Mouse (Mus musculus): ENCODE results near the gene Nwd2. TPM values are rescaled to one million over a fixed set of nuclear protein-coding genes. Genes with fewer than 3 reads are reported as not detected.

Gene Nwd2
- polyA plus RNA-seq, 1 experiment: not detected

DNA sequence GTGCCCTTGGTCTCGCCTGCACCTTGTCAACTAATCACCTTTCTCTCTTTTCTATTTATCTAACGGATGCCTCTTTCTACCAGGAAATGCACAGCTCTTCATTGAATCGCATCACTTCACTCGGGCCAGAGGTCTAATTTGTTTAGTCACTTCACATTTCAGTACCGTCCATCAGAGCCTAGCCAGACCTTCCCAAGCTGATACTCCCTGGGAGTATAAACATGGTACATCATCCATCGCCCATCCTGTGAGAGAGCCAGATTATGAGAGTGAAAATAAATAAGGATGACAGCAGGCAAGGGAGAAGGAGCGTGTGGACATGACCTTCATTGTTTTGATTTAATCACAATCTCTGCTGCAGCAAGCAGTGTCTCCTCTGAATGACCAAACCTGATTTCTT, 86.6 kb downstream of the Nwd2 start:
- Histone ChIP-seq H3K27ac (ENCODE audit: insufficient read depth, low read depth, low read length) (no peak overlapping the region), H3K4me1 (ENCODE audit: control insufficient read depth, insufficient read depth, low read length) (no peaks in the 10 kb centered on the region), H3K4me3 (ENCODE audit: insufficient read depth, low read depth, low read length) (no peak overlapping the region)
- WGBS: 88% methylated on average over 7 of the region's 7 CpGs
- TF ChIP-seq POLR2A (IDR thresholded peaks at IDR 0.05; ENCODE audit: insufficient read depth, low read depth, low read length): no peak

DNA sequence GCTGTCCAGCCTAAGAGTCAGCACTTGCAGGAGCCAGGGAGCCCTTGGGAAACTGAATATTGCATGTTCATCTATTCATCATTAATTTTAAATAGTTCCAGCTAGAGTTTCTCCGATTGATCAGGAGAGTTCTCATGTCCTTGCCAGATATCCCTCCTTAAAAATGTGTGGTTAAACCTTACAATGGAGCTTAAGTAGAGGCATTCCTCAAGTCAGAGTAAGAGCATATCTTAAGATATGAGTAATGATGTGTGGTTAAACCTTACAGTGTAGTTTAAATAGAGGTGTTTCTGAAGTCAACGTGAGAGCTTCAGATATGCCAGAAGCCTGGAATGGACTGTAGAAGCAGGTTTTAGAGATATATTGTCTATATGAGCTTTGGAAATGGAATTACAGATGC, 94.5 kb downstream of the Nwd2 start:
- TF ChIP-seq POLR2A (IDR thresholded peaks at IDR 0.05; ENCODE audit: insufficient read depth, low read depth, low read length) (no peak), CTCF (IDR thresholded peaks at IDR 0.05; ENCODE audit: insufficient read depth, low read depth, low read length) (no peak)
- Histone ChIP-seq H3K4me3 (ENCODE audit: insufficient read depth, low read depth, low read length) (no peak overlapping the region), H3K27ac (ENCODE audit: insufficient read depth, low read depth, low read length) (no peak overlapping the region), H3K4me1 (ENCODE audit: control insufficient read depth, insufficient read depth, low read length) (no peaks in the 10 kb centered on the region)
- 89% methylated on average over 2 of the region's 2 CpGs for WGBS

DNA sequence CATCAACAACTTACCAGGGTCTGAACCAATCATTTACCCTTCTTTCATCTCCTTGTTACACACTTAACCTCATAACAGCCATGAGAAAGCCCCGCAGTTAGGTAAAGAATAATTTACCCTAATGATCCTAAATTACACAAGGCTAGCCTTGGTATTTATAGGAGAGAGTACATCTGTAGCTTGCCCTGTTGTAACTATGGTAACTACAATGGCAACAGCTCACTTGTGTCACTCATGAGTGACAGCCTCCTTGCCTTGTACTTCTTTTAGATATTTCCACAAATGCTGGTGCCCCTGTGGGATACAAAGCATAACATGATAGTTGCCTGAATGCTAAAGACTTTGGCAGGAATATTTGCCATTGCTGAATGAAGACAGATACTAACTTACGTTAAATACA, 99.4 kb downstream of the Nwd2 start:
- Histone ChIP-seq H3K4me3 (ENCODE audit: insufficient read depth, low read depth, low read length) (no peak overlapping the region), H3K4me1 (ENCODE audit: control insufficient read depth, insufficient read depth, low read length) (no peaks in the 10 kb centered on the region), H3K27ac (ENCODE audit: insufficient read depth, low read depth, low read length) (no peak overlapping the region)
- 71% methylated on average over 2 of the region's 2 CpGs for WGBS
- TF ChIP-seq POLR2A (IDR thresholded peaks at IDR 0.05; ENCODE audit: insufficient read depth, low read depth, low read length) (no peak), CTCF (IDR thresholded peaks at IDR 0.05; ENCODE audit: insufficient read depth, low read depth, low read length) (no peak)

DNA sequence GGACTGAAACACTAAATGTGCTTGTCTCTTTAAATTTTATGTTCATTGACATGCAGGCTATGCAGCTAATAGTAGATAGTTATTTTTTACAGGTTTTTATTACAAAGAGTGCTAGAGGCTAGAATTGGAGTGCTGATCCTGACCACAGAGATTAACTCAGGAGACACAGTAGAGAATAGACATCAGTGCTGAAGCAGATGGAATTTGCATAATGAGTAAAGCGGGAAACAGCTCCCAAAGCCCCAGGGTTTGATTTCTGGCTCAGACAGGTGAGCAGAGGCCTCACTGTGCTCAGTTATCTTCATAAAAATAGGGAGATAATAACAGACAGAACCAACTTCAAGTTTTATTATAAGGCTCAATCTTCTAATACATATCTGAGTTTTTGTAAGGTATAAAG, 99.9 kb downstream of the Nwd2 start:
- Histone ChIP-seq H3K4me3 (ENCODE audit: insufficient read depth, low read depth, low read length) (no peak overlapping the region), H3K27ac (ENCODE audit: insufficient read depth, low read depth, low read length) (no peak overlapping the region), H3K4me1 (ENCODE audit: control insufficient read depth, insufficient read depth, low read length) (no peaks in the 10 kb centered on the region)
- WGBS: 97% methylated on average over 1 of the region's 1 CpGs
- TF ChIP-seq POLR2A (IDR thresholded peaks at IDR 0.05; ENCODE audit: insufficient read depth, low read depth, low read length) (no peak), CTCF (IDR thresholded peaks at IDR 0.05; ENCODE audit: insufficient read depth, low read depth, low read length) (no peak)

DNA sequence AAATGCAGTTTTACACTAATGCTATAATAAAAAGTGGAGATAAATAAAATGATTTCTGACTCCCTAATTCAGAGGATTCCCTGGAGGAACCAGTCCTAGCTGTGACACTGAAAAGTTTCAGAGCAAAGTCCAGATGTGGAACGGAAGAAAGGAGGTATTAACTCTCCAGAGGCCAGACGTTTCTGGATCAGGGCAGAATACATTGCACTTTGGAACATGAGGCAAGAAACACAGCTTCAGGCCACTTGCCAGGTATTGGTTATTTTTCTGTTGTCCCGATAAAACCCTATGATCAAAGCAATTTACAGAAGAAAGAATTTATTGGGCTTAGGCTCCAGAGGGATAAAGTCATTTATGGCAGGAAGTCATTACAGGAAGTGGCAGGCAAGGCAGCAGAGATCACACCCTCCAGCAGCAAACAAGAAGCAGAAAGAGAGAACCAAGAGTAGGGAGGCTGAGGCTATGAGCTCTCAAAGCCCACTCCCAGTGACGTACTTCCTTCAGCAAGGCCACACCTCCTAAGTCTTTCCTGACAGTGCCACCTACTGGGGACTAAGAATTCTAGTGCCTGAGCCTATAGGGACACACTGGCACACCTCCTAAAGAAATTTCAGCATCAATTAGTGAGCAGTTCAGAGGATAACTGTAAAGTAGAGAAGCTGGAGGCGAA, 106.3 kb downstream of the Nwd2 start:
- Histone ChIP-seq H3K27ac (ENCODE audit: insufficient read depth, low read depth, low read length) (no peak overlapping the region), H3K4me1 (ENCODE audit: control insufficient read depth, insufficient read depth, low read length) (no peaks in the 10 kb centered on the region), H3K4me3 (ENCODE audit: insufficient read depth, low read depth, low read length) (no peak overlapping the region)
- 76% methylated on average over 5 of the region's 5 CpGs for WGBS
- no peak for TF ChIP-seq CTCF (IDR thresholded peaks at IDR 0.05; ENCODE audit: insufficient read depth, low read depth, low read length)
- no peak for TF ChIP-seq POLR2A (IDR thresholded peaks at IDR 0.05; ENCODE audit: insufficient read depth, low read depth, low read length)

DNA sequence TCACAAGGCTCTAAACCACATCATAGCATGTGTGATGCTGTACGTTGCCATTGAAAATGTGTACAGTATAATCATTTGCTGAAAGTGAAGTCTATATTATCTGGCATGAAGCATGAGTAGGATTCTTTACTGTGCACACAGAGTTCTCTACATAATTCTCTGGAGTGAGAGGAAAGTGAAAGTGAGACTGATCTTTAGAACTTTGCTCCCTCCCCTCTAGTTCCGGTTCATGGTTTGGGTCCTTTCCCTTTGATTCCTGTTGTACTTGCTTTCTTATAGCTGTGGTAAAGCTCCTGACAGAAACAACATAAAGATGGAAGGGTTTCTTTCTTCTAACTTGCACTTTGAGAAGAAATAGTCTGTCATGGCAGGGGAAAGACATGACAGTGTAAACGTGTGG, 107.0 kb downstream of the Nwd2 start:
- 90% methylated on average over 3 of the region's 3 CpGs for WGBS

DNA sequence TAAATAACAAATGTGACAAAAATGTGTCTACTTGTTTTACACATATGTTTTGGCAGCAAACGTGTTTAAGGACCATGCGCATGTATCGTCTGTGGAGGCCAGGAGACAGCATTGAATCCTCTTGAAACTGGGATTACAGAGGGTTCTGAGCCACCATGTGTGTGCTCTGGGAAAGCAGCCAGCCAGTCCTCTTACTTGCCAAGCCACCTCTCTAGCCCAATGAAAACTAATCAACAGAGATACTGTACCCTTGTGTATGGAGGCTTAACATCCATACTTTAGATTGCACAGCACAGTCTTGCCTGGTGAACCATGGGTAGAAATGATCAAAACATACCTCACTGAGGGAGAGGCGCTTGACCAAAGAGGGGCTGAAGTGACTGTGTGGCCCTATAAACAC, 117.0 kb downstream of the Nwd2 start:
- Histone ChIP-seq H3K27ac (ENCODE audit: insufficient read depth, low read depth, low read length) (no peak overlapping the region), H3K4me3 (ENCODE audit: insufficient read depth, low read depth, low read length) (no peak overlapping the region), H3K4me1 (ENCODE audit: control insufficient read depth, insufficient read depth, low read length) (no peaks in the 10 kb centered on the region)
- TF ChIP-seq POLR2A (IDR thresholded peaks at IDR 0.05; ENCODE audit: insufficient read depth, low read depth, low read length): no peak
- no peak for TF ChIP-seq CTCF (IDR thresholded peaks at IDR 0.05; ENCODE audit: insufficient read depth, low read depth, low read length)
- 77% methylated on average over 4 of the region's 4 CpGs for WGBS

More for the DNA sequence above, 107.0 kb downstream of the Nwd2 start:
- H3K27ac ChIP-seq (ENCODE audit: insufficient read depth, low read depth, low read length): no peak overlapping the region
- TF ChIP-seq POLR2A (IDR thresholded peaks at IDR 0.05; ENCODE audit: insufficient read depth, low read depth, low read length) (no peak), CTCF (IDR thresholded peaks at IDR 0.05; ENCODE audit: insufficient read depth, low read depth, low read length) (no peak)
- no peak overlapping the region for H3K4me3 ChIP-seq (ENCODE audit: insufficient read depth, low read depth, low read length)
- H3K4me1 ChIP-seq (ENCODE audit: control insufficient read depth, insufficient read depth, low read length): no peaks in the 10 kb centered on the region

DNA sequence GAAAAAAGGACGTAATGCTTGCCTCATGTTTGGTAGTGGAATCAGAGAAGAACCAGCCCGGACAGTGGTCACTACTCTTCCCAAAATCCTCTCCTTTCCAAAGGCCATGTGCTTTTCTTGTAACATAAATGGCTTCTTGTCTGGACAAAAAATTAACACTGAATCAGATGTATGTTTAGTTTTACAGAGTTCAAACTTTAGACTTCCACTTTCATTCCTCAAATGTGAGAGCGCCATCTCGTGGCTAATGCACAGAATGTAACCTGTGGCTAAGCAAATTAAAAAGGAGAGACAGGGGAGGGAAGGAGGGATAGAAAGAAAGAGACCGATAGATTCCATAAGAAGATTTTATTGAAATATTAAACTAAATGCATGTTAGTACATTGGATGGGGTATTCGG, 117.8 kb downstream of the Nwd2 start:
- TF ChIP-seq CTCF (IDR thresholded peaks at IDR 0.05; ENCODE audit: insufficient read depth, low read depth, low read length) (no peak), POLR2A (IDR thresholded peaks at IDR 0.05; ENCODE audit: insufficient read depth, low read depth, low read length) (no peak)
- Histone ChIP-seq H3K4me3 (ENCODE audit: insufficient read depth, low read depth, low read length) (no peak overlapping the region), H3K4me1 (ENCODE audit: control insufficient read depth, insufficient read depth, low read length) (no peaks in the 10 kb centered on the region), H3K27ac (ENCODE audit: insufficient read depth, low read depth, low read length) (no peak overlapping the region)
- 31% methylated on average over 6 of the region's 6 CpGs for WGBS

DNA sequence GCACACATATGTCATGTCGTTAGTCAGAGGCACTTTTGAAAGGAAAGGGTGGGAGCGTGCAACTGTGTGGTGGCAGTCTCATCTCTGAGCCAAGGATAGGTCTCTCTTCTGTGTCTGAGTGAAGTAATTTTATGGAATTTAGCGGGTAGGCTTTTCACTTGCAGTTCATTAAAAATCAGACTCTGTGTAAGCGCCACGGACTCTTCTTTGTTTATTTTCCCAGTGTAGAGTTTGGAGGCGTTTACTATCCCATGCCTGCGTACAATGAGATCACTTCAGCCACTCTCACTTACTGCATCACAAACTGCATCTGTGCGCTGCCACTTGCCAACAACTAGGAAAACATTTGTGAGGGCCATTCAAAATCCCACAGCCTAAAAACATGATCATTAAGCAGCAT, 118.6 kb downstream of the Nwd2 start:
- no peak for TF ChIP-seq CTCF (IDR thresholded peaks at IDR 0.05; ENCODE audit: insufficient read depth, low read depth, low read length)
- no peak for TF ChIP-seq POLR2A (IDR thresholded peaks at IDR 0.05; ENCODE audit: insufficient read depth, low read depth, low read length)
- Histone ChIP-seq H3K4me3 (ENCODE audit: insufficient read depth, low read depth, low read length) (no peak overlapping the region), H3K27ac (ENCODE audit: insufficient read depth, low read depth, low read length) (no peak overlapping the region), H3K4me1 (ENCODE audit: control insufficient read depth, insufficient read depth, low read length) (no peaks in the 10 kb centered on the region)
- WGBS: 13% methylated on average over 8 of the region's 8 CpGs

DNA sequence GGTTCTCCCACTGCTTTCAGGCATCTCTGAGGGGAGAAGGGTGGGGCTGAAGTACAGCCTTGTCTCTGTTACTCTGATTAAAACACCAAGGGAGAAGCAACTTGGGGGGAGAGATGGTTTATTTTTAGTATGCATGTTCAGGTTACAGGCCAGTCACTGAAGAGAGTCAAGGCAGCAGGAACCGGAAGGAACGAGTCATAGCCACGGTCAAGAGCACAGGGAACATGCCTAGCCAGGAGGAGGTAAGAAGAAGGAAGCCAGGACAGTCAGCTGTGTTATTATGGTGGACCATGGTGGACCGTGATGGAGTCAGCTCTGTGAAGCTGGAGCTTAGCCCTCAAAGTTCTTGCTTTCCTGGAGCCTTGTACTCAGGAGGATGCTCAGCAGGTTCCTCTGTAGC, 119.3 kb downstream of the Nwd2 start:
- 89% methylated on average over 4 of the region's 4 CpGs for WGBS
- no peak for TF ChIP-seq CTCF (IDR thresholded peaks at IDR 0.05; ENCODE audit: insufficient read depth, low read depth, low read length)
- TF ChIP-seq POLR2A (IDR thresholded peaks at IDR 0.05; ENCODE audit: insufficient read depth, low read depth, low read length): no peak

More for the DNA sequence above, 119.3 kb downstream of the Nwd2 start:
- no peaks in the 10 kb centered on the region for H3K4me1 ChIP-seq (ENCODE audit: control insufficient read depth, insufficient read depth, low read length)
- no peak overlapping the region for H3K27ac ChIP-seq (ENCODE audit: insufficient read depth, low read depth, low read length)
- H3K4me3 ChIP-seq (ENCODE audit: insufficient read depth, low read depth, low read length): no peak overlapping the region
